Mouse (Mus musculus): ENCODE data around the gene Olfr191. TPM values are rescaled to one million over a fixed set of nuclear protein-coding genes. Genes with fewer than 3 reads are reported as not detected.
"Not testable (repeated sequence)": the region's sequence is repeated elsewhere in the genome, so short reads cannot be mapped to it uniquely, and the experiment has no call there.

Olfr191 gene
- not detected in 2 replicates for polyA plus RNA-seq (2012; ENCODE audit: insufficient read depth, insufficient read length, missing spikeins)

DNA sequence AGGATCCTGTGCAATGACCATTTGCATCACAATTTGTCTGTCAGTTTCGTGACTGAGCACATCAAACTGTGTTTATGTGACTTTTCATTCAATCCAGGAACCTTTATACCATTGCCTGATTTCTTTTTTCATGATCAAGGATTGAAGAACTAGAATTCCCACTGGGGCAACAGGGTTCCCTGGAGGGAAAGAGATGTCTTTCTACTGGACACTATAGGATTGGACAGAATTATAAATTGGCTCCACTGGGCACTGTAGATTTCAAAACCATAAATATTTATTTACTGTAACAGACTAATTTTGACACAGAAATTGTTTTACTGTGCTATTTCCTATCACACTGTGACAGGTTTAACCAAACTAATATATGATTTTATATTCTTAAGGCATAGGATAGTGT lies at the start of gene Olfr191:
Olfr191 (minus strand) TSS at position 101 of the 400 bp plus-strand sequence.
- not testable (repeated sequence) for H3K27ac ChIP-seq (ENCODE audit: insufficient read depth, low read depth, low read length); H3K4me3 ChIP-seq (ENCODE audit: insufficient read depth, low read length); H3K4me1 ChIP-seq (ENCODE audit: control insufficient read depth, insufficient read depth, low read length)

DNA sequence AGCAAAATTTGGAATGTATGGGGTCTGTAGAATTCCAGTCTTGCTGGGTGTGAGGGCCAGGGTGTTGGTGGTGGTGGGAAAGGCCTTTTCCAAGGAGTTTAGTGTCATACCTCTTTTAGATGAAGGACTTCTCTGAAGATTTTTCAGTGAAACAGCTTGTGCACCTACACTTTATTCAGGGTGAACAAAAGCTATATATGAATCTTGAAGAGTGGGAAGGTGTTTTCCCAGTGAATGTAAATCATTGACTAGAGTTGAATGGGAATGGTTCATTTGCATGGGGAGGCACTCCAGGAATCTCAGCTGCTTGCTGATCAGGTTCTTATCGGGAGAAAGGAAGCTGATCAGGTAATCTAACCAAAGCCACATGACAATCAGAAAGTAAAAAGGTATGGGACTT lies 41.1 kb upstream of the Olfr191 start:
- no peak overlapping the region for H3K4me3 ChIP-seq (ENCODE audit: insufficient read depth, low read length)
- no peaks in the 10 kb centered on the region for H3K4me1 ChIP-seq (ENCODE audit: control insufficient read depth, insufficient read depth, low read length)
- H3K27ac ChIP-seq (ENCODE audit: insufficient read depth, low read depth, low read length), result no peak overlapping the region
- TF ChIP-seq POLR2A (IDR thresholded peaks at IDR 0.05; ENCODE audit: borderline replicate concordance, low read depth, low read length) (no peak), CTCF (IDR thresholded peaks at IDR 0.05; ENCODE audit: low read depth, low read length) (no peak)

DNA sequence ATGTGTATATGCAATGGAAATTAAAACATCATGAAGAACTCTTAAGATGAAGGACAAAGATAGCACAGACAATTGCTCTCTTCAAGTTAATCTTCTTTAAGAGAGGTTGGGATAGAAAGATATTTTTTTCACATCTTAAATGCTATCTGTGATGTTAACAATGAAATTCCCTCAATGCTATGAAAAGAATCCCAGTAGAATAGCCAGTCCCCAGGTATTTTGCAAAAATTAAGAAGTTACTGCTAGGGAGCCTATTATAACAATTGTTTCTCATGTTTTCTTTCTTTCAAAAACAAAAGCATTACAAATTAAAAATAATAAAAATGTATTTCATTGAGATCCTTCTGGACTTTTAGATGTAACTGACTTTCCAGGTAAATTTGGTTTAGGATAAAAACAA lies 31.3 kb upstream of the Olfr191 start, which contains the start of gene Olfr194:
Olfr194 (minus strand) TSS at position 101 of the 400 bp plus-strand sequence.
- no peaks in the 10 kb centered on the region for H3K4me1 ChIP-seq (ENCODE audit: control insufficient read depth, insufficient read depth, low read length)
- H3K4me3 ChIP-seq (ENCODE audit: insufficient read depth, low read length), result no peak within 1 kb of the TSS
- TF ChIP-seq CTCF (IDR thresholded peaks at IDR 0.05; ENCODE audit: low read depth, low read length) (no peak), POLR2A (IDR thresholded peaks at IDR 0.05; ENCODE audit: borderline replicate concordance, low read depth, low read length) (no peak)
- H3K27ac ChIP-seq (ENCODE audit: insufficient read depth, low read depth, low read length), result no peak within 1 kb of the TSS

DNA sequence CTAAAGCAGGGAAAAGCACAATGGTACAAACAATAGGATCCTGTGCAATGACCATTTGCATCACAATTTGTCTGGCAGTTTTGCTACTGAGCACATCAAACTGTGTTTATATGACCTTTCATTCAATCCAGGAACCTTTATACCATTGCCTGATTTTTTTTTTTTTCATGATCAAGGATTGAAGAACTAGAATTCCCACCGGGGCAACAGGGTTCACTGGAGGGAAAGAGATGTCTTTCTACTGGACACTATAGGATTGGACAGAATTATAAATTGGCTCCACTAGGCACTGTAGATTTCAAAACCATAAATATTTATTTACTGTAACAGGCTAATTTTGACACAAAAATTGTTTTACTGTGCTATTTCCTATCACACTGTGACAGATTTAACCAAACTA lies 22.2 kb upstream of the Olfr191 start, which contains the start of gene Olfr193:
Olfr193 (minus strand) TSS at position 101 of the 400 bp plus-strand sequence.
- Histone ChIP-seq H3K4me1 (ENCODE audit: control insufficient read depth, insufficient read depth, low read length) (no peaks in the 10 kb centered on the region), H3K27ac (ENCODE audit: insufficient read depth, low read depth, low read length) (no peak within 1 kb of the TSS), H3K4me3 (ENCODE audit: insufficient read depth, low read length) (no peak within 1 kb of the TSS)
- no peak for TF ChIP-seq POLR2A (IDR thresholded peaks at IDR 0.05; ENCODE audit: borderline replicate concordance, low read depth, low read length)
- no peak for TF ChIP-seq CTCF (IDR thresholded peaks at IDR 0.05; ENCODE audit: low read depth, low read length)

DNA sequence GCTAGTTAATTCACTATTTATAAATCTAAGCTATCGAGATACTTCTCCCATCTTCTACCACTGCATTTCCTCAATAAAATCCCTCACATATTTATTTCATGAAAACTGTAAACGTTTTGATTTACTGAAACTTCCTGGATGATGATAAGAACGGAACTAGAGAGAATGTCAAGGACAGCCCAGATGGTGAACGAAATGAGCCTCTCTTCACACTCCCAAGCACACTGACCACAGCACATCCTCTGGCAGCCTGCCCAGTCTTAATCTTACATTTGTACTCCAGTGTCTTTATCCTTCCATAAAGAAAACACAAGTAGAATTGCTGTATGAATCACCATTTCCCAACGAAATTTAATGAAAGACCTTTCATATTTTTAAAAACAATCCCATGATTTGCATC lies 18.9 kb upstream of the Olfr191 start:
- H3K4me1 ChIP-seq (ENCODE audit: control insufficient read depth, insufficient read depth, low read length); H3K27ac ChIP-seq (ENCODE audit: insufficient read depth, low read depth, low read length); H3K4me3 ChIP-seq (ENCODE audit: insufficient read depth, low read length): not testable (repeated sequence)

DNA sequence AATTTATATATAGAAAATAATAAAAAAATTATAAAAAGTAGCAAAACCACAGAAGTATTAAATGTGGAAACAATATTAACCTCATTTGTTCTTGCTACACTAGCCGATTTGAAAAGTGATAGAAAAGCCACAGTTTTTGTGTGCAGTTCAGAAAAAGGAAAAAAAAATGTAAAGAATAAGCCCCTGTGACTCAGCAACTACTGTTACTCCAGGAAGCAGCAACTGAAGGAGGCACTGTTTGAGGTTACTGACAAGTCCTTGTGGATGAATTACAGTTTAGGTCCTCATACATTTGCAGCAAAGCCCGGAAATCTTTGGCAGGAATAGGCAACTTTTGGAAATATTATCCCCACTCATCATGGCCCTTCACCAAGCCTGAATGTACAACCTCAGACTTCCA lies 15.7 kb upstream of the Olfr191 start:
- H3K4me3 ChIP-seq (ENCODE audit: insufficient read depth, low read length), result no peak overlapping the region
- no peak overlapping the region for H3K27ac ChIP-seq (ENCODE audit: insufficient read depth, low read depth, low read length)
- H3K4me1 ChIP-seq (ENCODE audit: control insufficient read depth, insufficient read depth, low read length), result no peaks in the 10 kb centered on the region
- no peak for TF ChIP-seq POLR2A (IDR thresholded peaks at IDR 0.05; ENCODE audit: borderline replicate concordance, low read depth, low read length)
- no peak for TF ChIP-seq CTCF (IDR thresholded peaks at IDR 0.05; ENCODE audit: low read depth, low read length)

DNA sequence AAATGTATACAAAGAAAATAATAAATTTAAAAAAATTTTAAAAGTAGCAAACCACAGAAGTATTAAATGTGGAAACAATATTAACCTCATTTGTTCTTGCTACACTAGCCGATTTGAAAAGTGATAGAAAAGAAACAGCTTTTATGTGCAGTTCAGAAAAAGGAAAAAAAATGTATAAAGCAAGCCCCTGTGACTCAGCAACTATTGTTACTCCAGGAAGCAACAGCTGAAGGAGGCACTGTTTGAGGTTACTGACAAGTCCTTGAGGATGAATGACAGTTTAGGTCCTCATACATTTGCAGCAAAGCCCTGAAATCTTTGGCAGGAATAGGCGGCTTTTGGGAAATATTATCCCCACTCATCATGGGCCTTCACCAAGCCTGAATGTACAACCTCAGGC lies 8.5 kb downstream of the Olfr191 start:
- H3K4me1 ChIP-seq (ENCODE audit: control insufficient read depth, insufficient read depth, low read length); H3K4me3 ChIP-seq (ENCODE audit: insufficient read depth, low read length); H3K27ac ChIP-seq (ENCODE audit: insufficient read depth, low read depth, low read length): not testable (repeated sequence)

DNA sequence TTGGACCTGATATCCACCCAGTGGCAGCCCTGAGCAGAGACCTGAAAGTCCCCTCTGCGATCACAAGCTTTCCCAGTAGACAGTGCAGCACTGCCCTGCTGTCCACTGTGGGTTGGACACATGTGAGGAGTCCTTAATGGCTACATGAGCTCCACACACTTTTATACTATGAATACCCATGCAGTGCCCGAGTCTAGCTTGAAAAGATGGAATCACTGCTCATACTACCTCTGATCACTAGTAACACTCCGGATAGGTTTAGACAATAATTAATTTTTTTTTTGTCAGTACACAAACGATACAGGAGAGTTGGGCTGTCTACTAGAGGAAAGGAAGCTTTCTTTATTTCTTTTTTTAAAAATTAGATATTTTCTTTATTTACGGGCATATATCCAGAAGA lies 11.7 kb downstream of the Olfr191 start, which contains the start of gene Olfr190:
Olfr190 (minus strand) TSS at position 101 of the 400 bp plus-strand sequence.
- H3K4me3 ChIP-seq (ENCODE audit: insufficient read depth, low read length), result no peak within 1 kb of the TSS
- no peaks in the 10 kb centered on the region for H3K4me1 ChIP-seq (ENCODE audit: control insufficient read depth, insufficient read depth, low read length)
- TF ChIP-seq CTCF (IDR thresholded peaks at IDR 0.05; ENCODE audit: low read depth, low read length), result no peak
- no peak for TF ChIP-seq POLR2A (IDR thresholded peaks at IDR 0.05; ENCODE audit: borderline replicate concordance, low read depth, low read length)
- no peak within 1 kb of the TSS for H3K27ac ChIP-seq (ENCODE audit: insufficient read depth, low read depth, low read length)

DNA sequence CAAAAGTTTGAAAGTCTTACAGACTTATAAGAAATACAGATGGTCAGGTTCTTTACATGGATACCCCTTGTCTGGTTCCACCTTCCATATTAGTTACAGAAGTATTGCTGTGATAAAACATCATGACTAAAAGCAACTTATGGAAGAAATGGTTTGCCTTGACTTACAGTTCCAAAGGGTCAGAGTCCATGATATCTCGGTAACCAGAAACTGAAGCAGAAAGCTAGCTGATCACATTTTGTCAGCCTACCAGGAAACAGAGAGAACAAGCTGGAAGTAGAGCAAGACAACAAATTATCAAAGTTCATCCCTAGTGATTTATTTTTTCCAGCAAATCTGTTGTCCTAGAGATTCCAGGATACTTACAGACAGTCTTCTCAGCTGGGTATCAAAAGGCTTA lies 16.1 kb downstream of the Olfr191 start:
- Histone ChIP-seq H3K4me1 (ENCODE audit: control insufficient read depth, insufficient read depth, low read length) (no peaks in the 10 kb centered on the region), H3K27ac (ENCODE audit: insufficient read depth, low read depth, low read length) (no peak overlapping the region), H3K4me3 (ENCODE audit: insufficient read depth, low read length) (no peak overlapping the region)
- TF ChIP-seq POLR2A (IDR thresholded peaks at IDR 0.05; ENCODE audit: borderline replicate concordance, low read depth, low read length) (no peak), CTCF (IDR thresholded peaks at IDR 0.05; ENCODE audit: low read depth, low read length) (no peak)

DNA sequence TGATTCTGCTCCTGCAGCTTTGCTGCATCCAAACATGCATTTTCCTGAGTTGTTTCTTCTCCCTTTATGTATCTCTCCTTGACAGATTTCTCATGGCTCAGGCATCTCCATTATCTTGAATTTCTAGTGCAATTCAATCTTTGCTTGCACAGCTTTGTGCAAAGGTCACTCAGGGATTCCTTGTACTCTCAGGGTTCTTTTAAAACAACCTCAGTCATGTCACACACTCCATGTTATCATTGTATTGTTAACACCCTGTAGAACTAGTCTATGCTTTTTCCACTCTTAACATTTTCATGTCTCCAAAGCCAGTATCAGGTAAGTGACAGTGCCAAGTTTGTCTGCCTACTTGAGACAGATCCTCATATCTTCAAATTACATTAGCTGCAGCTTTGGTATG lies 17.9 kb downstream of the Olfr191 start:
- Histone ChIP-seq H3K27ac (ENCODE audit: insufficient read depth, low read depth, low read length) (no peak overlapping the region), H3K4me1 (ENCODE audit: control insufficient read depth, insufficient read depth, low read length) (no peaks in the 10 kb centered on the region), H3K4me3 (ENCODE audit: insufficient read depth, low read length) (no peak overlapping the region)
- TF ChIP-seq CTCF (IDR thresholded peaks at IDR 0.05; ENCODE audit: low read depth, low read length) (no peak), POLR2A (IDR thresholded peaks at IDR 0.05; ENCODE audit: borderline replicate concordance, low read depth, low read length) (no peak)

DNA sequence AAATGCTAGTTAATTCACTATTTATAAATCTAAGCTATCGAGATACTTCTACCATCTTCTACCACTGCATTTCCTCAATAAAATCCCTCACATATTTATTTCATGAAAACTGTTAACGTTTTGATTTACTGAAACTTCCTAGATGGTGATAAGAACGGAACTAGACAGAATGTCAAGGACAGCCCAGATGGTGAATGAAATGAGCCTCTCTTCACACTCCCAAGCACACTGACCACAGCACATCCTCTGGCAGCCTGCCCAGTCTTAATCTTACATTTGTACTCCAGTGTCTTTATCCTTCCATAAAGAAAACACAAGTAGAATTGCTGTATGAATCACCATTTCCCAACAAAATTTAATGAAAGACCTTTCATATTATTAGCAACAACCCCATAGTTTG lies 27.2 kb downstream of the Olfr191 start:
- not testable (repeated sequence) for H3K27ac ChIP-seq (ENCODE audit: insufficient read depth, low read depth, low read length); H3K4me1 ChIP-seq (ENCODE audit: control insufficient read depth, insufficient read depth, low read length); H3K4me3 ChIP-seq (ENCODE audit: insufficient read depth, low read length)

DNA sequence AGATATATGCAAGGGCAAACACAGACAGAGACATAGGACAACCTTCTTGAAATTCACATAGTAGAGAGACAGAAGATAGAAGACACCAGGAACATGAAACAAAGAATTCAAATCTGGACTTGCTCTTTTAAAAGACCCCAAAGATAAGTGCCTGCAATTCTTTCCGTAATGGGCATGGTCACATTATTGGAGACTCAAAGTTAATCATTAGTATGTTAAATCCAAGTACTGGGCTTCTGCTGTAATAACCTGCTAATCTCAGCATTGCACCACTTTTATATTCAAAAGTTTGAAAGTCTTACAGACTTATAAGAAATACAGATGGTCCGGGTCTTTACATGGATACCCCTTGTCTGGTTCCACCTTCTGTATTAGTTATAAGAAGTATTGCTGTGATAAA lies 40.3 kb downstream of the Olfr191 start:
- H3K4me3 ChIP-seq (ENCODE audit: insufficient read depth, low read length); H3K27ac ChIP-seq (ENCODE audit: insufficient read depth, low read depth, low read length); H3K4me1 ChIP-seq (ENCODE audit: control insufficient read depth, insufficient read depth, low read length): not testable (repeated sequence)
